Mouse (Mus musculus) heart, adult 2 months (tissue): ENCODE data around the gene Maml2. TPM values are rescaled to one million over a fixed set of nuclear protein-coding genes. Genes with fewer than 3 reads are reported as not detected.

Experiments used
- DNase-seq, 2 experiments: peaks; one replicate each; pipeline ENCODE4 v3.0.0; 2021
- H3K27ac ChIP-seq: fragments of 200-600 bp; 2 replicates; pipeline ENCODE4 v1.8.1; 2022
- H3K27me3 ChIP-seq: fragments of 200-500 bp; 2 replicates; pipeline ENCODE4 v1.6.1; 2012; ENCODE audit warnings: mild to moderate bottlenecking, low read length, inconsistent platforms, mixed read lengths; ENCODE audit not compliant: control insufficient read depth, insufficient read depth
- H3K36me3 ChIP-seq: fragments of 200-500 bp; 2 replicates; pipeline ENCODE4 v1.6.1; 2012; ENCODE audit warnings: low read length, inconsistent platforms; ENCODE audit not compliant: control insufficient read depth, insufficient read depth
- H3K4me1 ChIP-seq: fragments of 200-500 bp; 2 replicates; pipeline ENCODE4 v1.6.1; 2011; ENCODE audit warnings: low read length; ENCODE audit not compliant: control insufficient read depth, insufficient read depth
- H3K4me3 ChIP-seq: fragments of 200-600 bp; 2 replicates; pipeline ENCODE4 v1.8.1; 2022
- H3K79me2 ChIP-seq: fragments of 200-500 bp; replicated peaks from 2 replicates; pipeline ENCODE4 v1.6.1; 2012; ENCODE audit warnings: mild to moderate bottlenecking, inconsistent platforms, low read length, moderate library complexity, mixed read lengths; ENCODE audit not compliant: control insufficient read depth, insufficient read depth
- H3K9ac ChIP-seq: fragments of 200-500 bp; 2 replicates; pipeline ENCODE4 v1.6.1; 2012; ENCODE audit warnings: low read depth, mild to moderate bottlenecking, control low read depth, inconsistent platforms, low read length, mixed read lengths
- CTCF ChIP-seq: fragments of 200-600 bp; IDR thresholded peaks from 2 replicates; pipeline ENCODE4 v1.8.1; 2022; ENCODE audit warnings: antibody characterized with exemption, mild to moderate bottlenecking, moderate library complexity
- EP300 ChIP-seq: fragments of 200-500 bp; IDR thresholded peaks from 2 replicates; pipeline ENCODE4 v1.6.1; 2011; ENCODE audit warnings: low read depth, low read length, control low read depth; ENCODE audit not compliant: insufficient read depth
- POLR2A ChIP-seq: fragments of 200-500 bp; IDR thresholded peaks from 2 replicates; pipeline ENCODE4 v1.6.1; 2011; ENCODE audit warnings: mild to moderate bottlenecking, low read depth, low read length, control low read depth; ENCODE audit not compliant: insufficient read depth
- WGBS: fragments of 180-500 bp; shearing (Covaris S2); methylation state at CpG from one replicate; pipeline ENCODE4 v1.1.7; 2018; 5-methylcytosine and 5-hydroxymethylcytosine counted together
- intact Hi-C: fragments of 180-260 bp; cut with DNase I; formaldehyde crosslinking; loops from one replicate; pipeline ENCODE4 v1.15.1; 2025
- polyA plus RNA-seq: library from polyadenylated mRNA; depleted of rRNA; stranded (reverse); fragments of >200 nt; gene quantifications from 2 replicates; pipeline ENCODE4 v1.2.3, GENCODE M21; 2012
- total RNA-seq, 2 experiments: library from RNA; stranded (reverse); gene quantifications; 2 replicates each; pipeline ENCODE4 v1.2.3; 2021

Gene Maml2
- total and polyA plus RNA-seq, 3 experiments: 4.8 to 6.5 (median 5.7) TPM

- H3K36me3 ChIP-seq: peaks cover 5% of the 10 kb centered on the region; the same call in 1 of the 2 replicates
- H3K4me1 ChIP-seq: peaks cover 4% of the 10 kb centered on the region
- H3K27me3 ChIP-seq: no peaks in the 10 kb centered on the region
- DNase-seq: peak; percentile 26 to 37
- intact Hi-C loops: no loop called here
- H3K79me2 ChIP-seq: no peaks in the 10 kb centered on the region
- WGBS: 13% methylated on average over 12 of the region's 12 CpGs
- no peak overlapping the region for H3K9ac ChIP-seq
- no peak overlapping the region for H3K27ac ChIP-seq
- TF ChIP-seq POLR2A (no peak), CTCF (no peak), EP300 (no peak)
- no peak overlapping the region for H3K4me3 ChIP-seq
Measured at GRCm38 (mm10) chr9:13661768-13662623, 364.2 kb downstream of the Maml2 start.

- Histone ChIP-seq H3K27ac (no peak overlapping the region), H3K27me3 (no peaks in the 10 kb centered on the region), H3K9ac (no peak overlapping the region), H3K4me1 (peaks cover 4% of the 10 kb centered on the region), H3K79me2 (no peaks in the 10 kb centered on the region), H3K4me3 (no peak overlapping the region), H3K36me3 (peaks cover 5% of the 10 kb centered on the region; the same call in 1 of the 2 replicates)
- DNase-seq: no peak
- intact Hi-C loops: no loop called here
- no peak for TF ChIP-seq EP300
- no peak for TF ChIP-seq POLR2A
- TF ChIP-seq CTCF: no peak
- WGBS: 95% methylated on average over 2 of the region's 2 CpGs
Measured at GRCm38 (mm10) chr9:13665487-13665969, 367.8 kb downstream of the Maml2 start.

GRCm38 (mm10) chr9:13667955-13668354 is 370.2 kb downstream of the Maml2 start:
- Histone ChIP-seq H3K27me3 (no peaks in the 10 kb centered on the region), H3K27ac (no peak overlapping the region), H3K79me2 (no peaks in the 10 kb centered on the region), H3K4me3 (no peak overlapping the region), H3K4me1 (peaks cover 1% of the 10 kb centered on the region; the same call in 1 of the 2 replicates), H3K36me3 (no peaks in the 10 kb centered on the region), H3K9ac (no peak overlapping the region)
- intact Hi-C loops: no loop called here
- TF ChIP-seq POLR2A (no peak), CTCF (no peak), EP300 (no peak)
- 95% methylated on average over 1 of the region's 1 CpGs for WGBS
- DNase-seq: no peak

- H3K27me3 ChIP-seq: no peaks in the 10 kb centered on the region
- peaks cover 1% of the 10 kb centered on the region; the same call in 1 of the 2 replicates for H3K4me1 ChIP-seq
- TF ChIP-seq CTCF: no peak
- TF ChIP-seq EP300: no peak
- TF ChIP-seq POLR2A: no peak
- no peaks in the 10 kb centered on the region for H3K79me2 ChIP-seq
- no peaks in the 10 kb centered on the region for H3K36me3 ChIP-seq
- DNase-seq: no peak
- 65% methylated on average over 2 of the region's 2 CpGs for WGBS
- H3K27ac ChIP-seq: no peak overlapping the region
- H3K4me3 ChIP-seq: no peak overlapping the region
- no peak overlapping the region for H3K9ac ChIP-seq
- intact Hi-C loops: no loop called here
Measured at GRCm38 (mm10) chr9:13668742-13669141, 371.0 kb downstream of the Maml2 start.

GRCm38 (mm10) chr9:13671125-13671769 is 373.5 kb downstream of the Maml2 start:
- TF ChIP-seq POLR2A (no peak), EP300 (no peak), CTCF (peak; percentile 46)
- DNase-seq: no peak
- Histone ChIP-seq H3K27me3 (no peaks in the 10 kb centered on the region), H3K4me3 (no peak overlapping the region), H3K27ac (no peak overlapping the region), H3K36me3 (no peaks in the 10 kb centered on the region), H3K9ac (no peak overlapping the region), H3K79me2 (no peaks in the 10 kb centered on the region), H3K4me1 (peaks cover 1% of the 10 kb centered on the region; the same call in 1 of the 2 replicates)
- intact Hi-C loops: no loop called here
- WGBS: 88% methylated on average over 3 of the region's 3 CpGs

GRCm38 (mm10) chr9:13673304-13673703 is 375.5 kb downstream of the Maml2 start:
- Histone ChIP-seq H3K36me3 (no peaks in the 10 kb centered on the region), H3K27ac (no peak overlapping the region), H3K9ac (no peak overlapping the region), H3K4me3 (no peak overlapping the region), H3K27me3 (no peaks in the 10 kb centered on the region), H3K79me2 (no peaks in the 10 kb centered on the region), H3K4me1 (peaks cover 1% of the 10 kb centered on the region; the same call in 1 of the 2 replicates)
- no peak for DNase-seq
- intact Hi-C loops: no loop called here
- WGBS: 68% methylated on average over 2 of the region's 2 CpGs
- TF ChIP-seq EP300: no peak
- no peak for TF ChIP-seq CTCF
- no peak for TF ChIP-seq POLR2A
